Comparison of ENCODE assay signal across 8 mouse cellular contexts in genomic region chr10:126531368-126531767, GRCm38 (mm10).
DNase-seq lines count a peak whose midpoint lies in the region; TF ChIP-seq lines count a peak whose summit lies in the region.

No protein-coding gene starts in this region.

- peak; percentile 22; the same call in 1 of the 2 replicates for TF ChIP-seq CTCF in lung, adult 2 months (IDR thresholded peaks at IDR 0.05; ENCODE audit: insufficient read depth, low read length)

- H3K4me1 ChIP-seq in lung, adult 2 months (ENCODE audit: control insufficient read depth, insufficient read depth, low read length) = no peaks in the 10 kb centered on the region

- no peak overlapping the region for H3K4me3 ChIP-seq in lung, adult 2 months (replicated peaks; ENCODE audit: extremely low read depth, low read depth, low read length)

- WGBS in lung, adult 2 months = 47% methylated on average over 1 of the region's 1 CpGs

- TF ChIP-seq POLR2A in lung, adult 2 months (IDR thresholded peaks at IDR 0.05; ENCODE audit: borderline replicate concordance, extremely low read depth, low read depth, low read length) = no peak

- DNase-seq in heart, postnatal 4 days = peak; percentile 36
- DNase-seq in heart, adult 11 months = no peak
- DNase-seq in testis, postnatal 10 days (ENCODE audit: low spot score) = peak; percentile 59
- DNase-seq in testis, postnatal 14 days (ENCODE audit: low spot score) = no peak
- peak; percentile 8 for DNase-seq in c-Kit-positive CD71-negative TER-119-negative erythroid progenitor cells, embryonic 14.5 days (ENCODE audit: low read depth)
- DNase-seq in lung, adult 2 months = no peak
- DNase-seq in spleen, adult 18-20 months = no peak
- DNase-seq in ovary, adult 18-20 months (ENCODE audit: low spot score) = no peak

Comparison
In these comparisons a context has a peak if more than half of its experiments do, and no peak if none do; other contexts are left out.
1. DNase-seq: peak in heart, postnatal 4 days (single experiment), testis, postnatal 10 days (single experiment) and c-Kit-positive CD71-negative TER-119-negative erythroid progenitor cells, embryonic 14.5 days (single experiment); none in heart, adult 11 months (single experiment), testis, postnatal 14 days (single experiment), lung, adult 2 months (single experiment), spleen, adult 18-20 months (0 of 2) and ovary, adult 18-20 months (single experiment).